10 mouse cellular contexts compared by ENCODE assay signal in genomic region chr10:95643696-95644360, GRCm38 (mm10). TPM values are rescaled to one million over a fixed set of nuclear protein-coding genes. Genes with fewer than 3 reads are reported as not detected.
DNase-seq lines count a peak whose midpoint lies in the region; ATAC-seq and TF ChIP-seq lines count a peak whose summit lies in the region.
"Had no signal": no experiment of that assay in that cellular context is flagged by ENCODE, and none has a peak within 500 bp of the region (broad histone marks: within the 10 kb centered on the region; RNA-seq: fewer than 3 reads in every experiment).

No protein-coding gene starts in this region.

- no peak overlapping the region for H3K4me2 ChIP-seq in intestine, postnatal 0 days (replicated peaks; ENCODE audit: low read depth)
- no peak overlapping the region for H3K4me2 ChIP-seq in forebrain, embryonic 11.5 days (ENCODE audit: low read depth, low read length, severe bottlenecking)

- no peaks in the 10 kb centered on the region for H3K9me3 ChIP-seq in intestine, postnatal 0 days (ENCODE audit: control insufficient read depth)
- no peaks in the 10 kb centered on the region for H3K9me3 ChIP-seq in forebrain, embryonic 11.5 days (ENCODE audit: control insufficient read depth, low read length)
- no peaks in the 10 kb centered on the region for H3K9me3 ChIP-seq in limb, embryonic 10.5 days (replicated peaks)
- H3K9me3 ChIP-seq: forebrain, embryonic 10.5 days had no signal

- DNase-seq in gastrocnemius, adult 18-20 months (ENCODE audit: low spot score): peak; percentile 44
- DNase-seq in gastrocnemius, postnatal 4 days (ENCODE audit: low spot score in 2 of 2): no peak
- peak; percentile 39 for DNase-seq in retina, embryonic 14.5 days (ENCODE audit: low spot score)
- no peak for DNase-seq in retina, postnatal 1 day
- no peak for DNase-seq in forebrain, embryonic 11.5 days (ENCODE audit: low spot score)
- DNase-seq in limb, embryonic 10.5 days (ENCODE audit: low spot score): no peak

- no peaks in the 10 kb centered on the region for H3K27me3 ChIP-seq in intestine, postnatal 0 days (replicated peaks; ENCODE audit: control insufficient read depth, insufficient read depth, low read length)
- H3K27me3 ChIP-seq in forebrain, embryonic 11.5 days (ENCODE audit: control insufficient read depth, insufficient read depth, low read length): no peaks in the 10 kb centered on the region
- no peaks in the 10 kb centered on the region for H3K27me3 ChIP-seq in limb, embryonic 10.5 days (ENCODE audit: low read depth, poor library complexity, severe bottlenecking)

- peak; percentile 91 for ATAC-seq in intestine, postnatal 0 days
- ATAC-seq in forebrain, embryonic 11.5 days (replicated peaks; ENCODE audit: low FRiP score): no peak
- ATAC-seq in erythroblast, adult 5-6 weeks (replicated peaks; ENCODE audit: low FRiP score, poor library complexity, severe bottlenecking): no peak

- no peak for TF ChIP-seq CTCF in intestine, postnatal 0 days (IDR thresholded peaks at IDR 0.05; ENCODE audit: low read depth)

- H3K27ac ChIP-seq in intestine, postnatal 0 days (ENCODE audit: low read depth, low read length): peak overlapping the region; percentile 84
- H3K27ac ChIP-seq in forebrain, embryonic 11.5 days (ENCODE audit: low read depth, low read length): no peak overlapping the region
- H3K27ac ChIP-seq in limb, embryonic 10.5 days: no peak overlapping the region
- H3K27ac ChIP-seq: forebrain, embryonic 10.5 days had no signal

- WGBS in intestine, postnatal 0 days: 34% methylated on average over 6 of the region's 6 CpGs
- WGBS in forebrain, embryonic 11.5 days: 81% methylated on average over 6 of the region's 6 CpGs
- 84% methylated on average over 6 of the region's 6 CpGs for WGBS in limb, embryonic 10.5 days

- H3K4me1 ChIP-seq in intestine, postnatal 0 days (replicated peaks; ENCODE audit: control insufficient read depth, insufficient read depth, low read length): peaks cover 12% of the 10 kb centered on the region
- H3K4me1 ChIP-seq in forebrain, embryonic 11.5 days (replicated peaks; ENCODE audit: control insufficient read depth, insufficient read depth, low read length): no peaks in the 10 kb centered on the region
- 0 out of 2 replicates have a peak, but pooled peaks cover 3% of the 10 kb centered on the region for H3K4me1 ChIP-seq in limb, embryonic 10.5 days
- H3K4me1 ChIP-seq: forebrain, embryonic 10.5 days had no signal

- no peak overlapping the region for H3K9ac ChIP-seq in intestine, postnatal 0 days (ENCODE audit: low read depth, low read length)
- H3K9ac ChIP-seq in forebrain, embryonic 11.5 days (ENCODE audit: low read length): no peak overlapping the region

- no peaks in the 10 kb centered on the region for H3K36me3 ChIP-seq in intestine, postnatal 0 days (ENCODE audit: control insufficient read depth, insufficient read depth)
- no peaks in the 10 kb centered on the region for H3K36me3 ChIP-seq in forebrain, embryonic 11.5 days (ENCODE audit: control insufficient read depth, insufficient read depth, low read length)
- no peaks in the 10 kb centered on the region for H3K36me3 ChIP-seq in limb, embryonic 10.5 days
- H3K36me3 ChIP-seq: forebrain, embryonic 10.5 days had no signal

- no peak overlapping the region for H3K4me3 ChIP-seq in intestine, postnatal 0 days (ENCODE audit: low read depth, low read length)
- H3K4me3 ChIP-seq in forebrain, embryonic 11.5 days (ENCODE audit: low read depth, low read length): no peak overlapping the region
- H3K4me3 ChIP-seq in limb, embryonic 10.5 days: no peak overlapping the region
- H3K4me3 ChIP-seq: forebrain, embryonic 10.5 days had no signal

RNA-seq across cellular contexts. Expression of gene Anapc15-ps, which starts 29.4 kb away (rescaled TPM):
- not detected for total RNA-seq in gastrocnemius, adult 18-20 months (2021)
- not detected for total RNA-seq in gastrocnemius, postnatal 4 days (2021)
- polyA plus RNA-seq in intestine, postnatal 0 days (2015; fragmentation: Nextera tagmentation; extraction: Ambion mirVana): not detected in 2 replicates
- not detected in 2 replicates for polyA plus RNA-seq in forebrain, embryonic 11.5 days (2014; fragmentation: Nextera tagmentation; extraction: Ambion mirVana)
- total RNA-seq in erythroblast, adult 5-6 weeks (2015; ENCODE audit: low replicate concordance): not detected in 2 replicates
- total RNA-seq in erythroblast, adult 5-6 weeks (2017; ENCODE audit: low replicate concordance): not detected in 2 replicates
- polyA plus RNA-seq in limb, embryonic 10.5 days (2016; fragmentation: Nextera tagmentation; extraction: Ambion mirVana): not detected in 2 replicates
- total RNA-seq: left cerebral cortex, postnatal 10 days had no signal
- polyA plus RNA-seq: forebrain, embryonic 10.5 days had no signal

Comparison
In these comparisons a context has a peak if more than half of its experiments do, and no peak if none do; other contexts are left out.
1. DNase-seq: peak in gastrocnemius, adult 18-20 months (single experiment) and retina, embryonic 14.5 days (single experiment); none in gastrocnemius, postnatal 4 days (0 of 2), retina, postnatal 1 day (single experiment), forebrain, embryonic 11.5 days (single experiment) and limb, embryonic 10.5 days (single experiment).